Mouse (Mus musculus): ENCODE measurements around the gene Brix1. TPM values are rescaled to one million over a fixed set of nuclear protein-coding genes. Genes with fewer than 3 reads are reported as not detected.
A peak's percentile ranks its signal among the peaks of the same experiment; 100 is the strongest.
"Not testable (repeated sequence)": the region's sequence is repeated elsewhere in the genome, so short reads cannot be mapped to it uniquely, and the experiment has no call there.

The Brix1 gene
- polyA plus RNA-seq (2016; fragmentation: Nextera tagmentation; extraction: Ambion mirVana), result 131 and 137 TPM in 2 replicates

DNA sequence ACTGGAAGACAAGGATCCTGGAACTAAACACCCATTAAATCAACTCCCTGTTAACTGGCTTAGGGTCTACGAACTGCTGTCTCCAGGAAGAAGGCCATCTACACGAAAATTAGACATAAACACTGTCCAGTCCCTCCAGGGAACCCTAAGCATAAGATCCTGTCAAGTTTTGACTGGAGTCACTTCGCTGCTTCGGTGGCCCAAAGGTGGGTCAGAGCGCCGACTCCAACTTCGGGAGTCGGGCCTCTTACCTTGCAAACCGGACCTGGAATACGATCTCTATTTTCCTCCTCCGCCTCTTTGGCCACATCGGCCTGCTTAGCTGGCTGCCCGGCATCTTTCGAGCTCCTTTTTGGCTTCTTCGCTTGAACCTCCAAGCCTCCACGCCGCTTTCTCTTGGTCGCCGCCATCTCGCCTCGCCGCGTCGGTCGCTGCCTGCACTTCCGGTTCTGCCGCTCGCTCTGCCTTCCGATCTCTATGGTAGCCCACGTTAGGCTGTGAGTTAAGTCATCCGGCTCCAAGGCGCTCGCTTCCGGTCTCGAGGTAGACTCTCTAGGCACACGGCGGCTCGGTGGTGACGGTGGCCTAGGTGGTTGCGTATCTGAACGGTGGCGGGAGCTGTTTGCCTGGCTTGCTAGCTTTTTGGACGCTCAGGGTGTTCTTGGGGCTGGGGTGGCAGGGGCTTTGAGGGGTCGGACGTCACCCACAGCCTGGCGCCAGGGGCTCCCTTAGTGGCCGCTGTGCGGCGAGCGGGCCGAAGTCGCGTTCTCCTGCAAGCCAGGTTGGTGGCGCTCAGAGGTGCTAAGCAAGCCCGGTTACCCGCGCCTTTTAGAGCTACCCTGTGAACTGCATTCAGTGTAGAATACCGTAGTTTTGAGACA is at the start of gene Brix1, which contains the start of gene Rad1:
TSS of gene Brix1 (minus strand) at position 464 of the 881 bp plus-strand sequence.
TSS of gene Rad1 (plus strand) at position 535 of the 881 bp plus-strand sequence.
- DNase-seq (ENCODE audit: extremely low spot score, low spot score), result peak; percentile 93
- H3K27ac ChIP-seq, result peak within 1 kb of the TSS; percentile 94

DNA sequence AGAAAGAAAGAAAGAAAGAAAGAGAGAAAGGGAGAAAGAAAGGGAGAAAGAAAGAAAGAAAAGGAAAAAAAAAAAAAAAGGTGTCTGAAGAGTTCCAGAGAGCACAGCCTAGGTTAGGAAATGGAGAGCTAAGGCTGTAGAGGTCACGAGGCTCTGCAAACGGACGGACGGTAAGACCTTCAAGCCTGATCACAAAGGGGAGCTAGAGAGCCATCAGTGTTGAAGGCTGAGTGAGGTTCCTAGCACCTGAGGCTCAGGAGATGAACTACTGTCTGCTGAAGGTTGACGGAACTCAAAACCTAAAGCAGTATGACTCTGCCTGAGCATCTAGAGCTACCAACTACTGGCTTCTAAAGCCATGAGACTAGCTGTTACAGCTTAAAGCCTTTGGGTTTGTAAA is 48.8 kb upstream of the Brix1 start:
- Histone ChIP-seq H3K27ac (no peak overlapping the region), H3K27me3 (ENCODE audit: poor library complexity, severe bottlenecking) (no peaks in the 10 kb centered on the region), H3K36me3 (replicated peaks) (no peaks in the 10 kb centered on the region), H3K9me3 (no peaks in the 10 kb centered on the region), H3K4me3 (no peak overlapping the region), H3K4me1 (no peaks in the 10 kb centered on the region)
- no peak for DNase-seq (ENCODE audit: extremely low spot score, low spot score)
- WGBS, result 85% methylated on average over 5 of the region's 5 CpGs

More for the DNA sequence above, at the start of gene Brix1, which contains the start of gene Rad1:
- Histone ChIP-seq H3K4me3 (peak within 1 kb of the TSS; percentile 86), H3K36me3 (replicated peaks) (peaks cover 58% of the 10 kb centered on the region), H3K27me3 (ENCODE audit: poor library complexity, severe bottlenecking) (no peaks in the 10 kb centered on the region), H3K4me1 (peaks cover 24% of the 10 kb centered on the region), H3K9me3 (no peaks in the 10 kb centered on the region)
- WGBS, result under 1% methylated on average over 58 of the region's 58 CpGs

DNA sequence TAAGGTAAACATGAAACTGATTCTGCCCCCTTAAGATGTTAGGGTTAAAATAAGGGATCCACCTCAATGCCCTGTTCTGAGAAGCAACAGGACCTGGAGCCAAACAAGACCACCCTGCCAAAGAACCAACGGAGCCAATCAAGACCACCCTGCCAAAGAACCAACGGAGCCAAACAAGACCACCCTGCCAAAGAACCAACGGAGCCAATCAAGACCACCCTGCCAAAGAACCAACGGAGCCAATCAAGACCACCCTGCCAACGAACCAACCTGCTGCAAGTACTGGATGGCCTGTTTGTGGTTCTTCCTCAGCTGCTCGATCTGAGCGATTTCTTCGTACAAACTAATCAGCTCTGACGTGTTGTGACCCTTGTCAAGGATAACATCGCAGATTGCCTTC is 47.6 kb upstream of the Brix1 start:
- H3K36me3 ChIP-seq (replicated peaks); DNase-seq (ENCODE audit: extremely low spot score, low spot score); H3K4me1 ChIP-seq; H3K27ac ChIP-seq; H3K27me3 ChIP-seq (ENCODE audit: poor library complexity, severe bottlenecking); H3K4me3 ChIP-seq; H3K9me3 ChIP-seq: not testable (repeated sequence)
- WGBS, result 95% methylated on average over 10 of the region's 10 CpGs

DNA sequence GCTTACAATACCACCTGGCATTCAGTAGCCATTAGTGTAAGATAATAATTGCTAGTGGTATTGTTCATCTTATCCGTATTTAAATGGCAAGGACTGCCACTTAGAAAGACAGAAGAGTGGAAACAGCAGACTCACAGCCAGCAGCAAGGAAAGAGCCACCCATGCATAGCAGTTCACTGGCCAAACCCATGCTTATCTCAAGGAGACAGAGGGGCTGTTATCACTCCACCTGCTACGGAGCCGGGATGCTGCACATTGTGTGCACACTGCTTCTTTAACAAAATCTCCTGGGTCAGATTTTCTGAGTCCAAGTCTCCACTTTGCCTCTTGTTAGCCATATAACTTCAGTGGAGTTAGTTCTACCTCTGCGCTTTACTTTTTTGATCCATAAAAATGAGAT is 45.6 kb upstream of the Brix1 start:
- DNase-seq (ENCODE audit: extremely low spot score, low spot score), result no peak
- H3K36me3 ChIP-seq (replicated peaks), result no peaks in the 10 kb centered on the region
- WGBS, result 89% methylated on average over 4 of the region's 4 CpGs

DNA sequence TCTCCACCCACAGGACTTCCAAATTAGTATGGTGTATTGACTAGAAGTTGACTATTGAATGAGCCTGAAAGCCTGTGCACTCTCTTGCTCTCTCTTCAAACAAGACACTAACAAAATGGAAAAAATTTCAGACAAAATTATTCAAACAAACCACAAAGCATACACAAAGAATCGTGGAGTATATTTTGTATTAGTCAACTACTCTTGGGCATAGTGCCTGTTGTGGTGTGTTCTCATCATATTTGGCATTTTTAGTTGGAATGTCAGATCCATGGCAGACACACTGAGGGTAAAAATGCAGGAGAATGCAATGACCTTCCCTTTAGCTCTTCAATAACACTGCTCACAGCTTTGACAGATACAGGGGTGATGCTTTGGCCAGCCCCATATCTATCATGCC is 40.1 kb upstream of the Brix1 start:
- Histone ChIP-seq H3K27me3 (ENCODE audit: poor library complexity, severe bottlenecking) (no peaks in the 10 kb centered on the region), H3K4me1 (no peaks in the 10 kb centered on the region), H3K9me3 (no peaks in the 10 kb centered on the region), H3K4me3 (no peak overlapping the region), H3K36me3 (replicated peaks) (no peaks in the 10 kb centered on the region), H3K27ac (no peak overlapping the region)
- DNase-seq (ENCODE audit: extremely low spot score, low spot score), result no peak
- 73% methylated on average over 1 of the region's 1 CpGs for WGBS

More for the DNA sequence above, 45.6 kb upstream of the Brix1 start:
- no peaks in the 10 kb centered on the region for H3K27me3 ChIP-seq (ENCODE audit: poor library complexity, severe bottlenecking)
- H3K27ac ChIP-seq, result no peak overlapping the region
- H3K9me3 ChIP-seq, result no peaks in the 10 kb centered on the region
- H3K4me3 ChIP-seq, result no peak overlapping the region
- H3K4me1 ChIP-seq, result no peaks in the 10 kb centered on the region

DNA sequence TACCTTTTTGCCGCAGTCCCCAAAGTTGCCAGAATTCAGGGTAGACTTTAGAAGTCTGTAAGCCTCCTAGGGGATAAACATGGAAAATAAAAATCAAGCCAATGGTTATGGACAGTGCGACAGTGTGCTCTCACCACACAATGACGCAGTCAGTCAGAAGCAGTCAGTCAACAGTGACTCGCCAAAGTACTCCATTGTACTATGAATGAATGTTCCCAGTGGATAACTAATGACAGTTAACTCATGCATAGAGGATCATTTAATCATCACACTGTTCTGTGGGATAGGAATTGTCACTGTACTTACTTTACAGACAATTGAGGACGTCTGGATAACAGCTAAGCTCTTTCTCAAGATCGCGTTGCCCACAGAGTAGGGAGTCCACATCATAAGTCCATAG is 29.4 kb upstream of the Brix1 start:
- H3K4me3 ChIP-seq, result no peak overlapping the region
- WGBS, result 91% methylated on average over 7 of the region's 7 CpGs
- no peaks in the 10 kb centered on the region for H3K4me1 ChIP-seq
- DNase-seq (ENCODE audit: extremely low spot score, low spot score), result no peak
- H3K36me3 ChIP-seq (replicated peaks), result no peaks in the 10 kb centered on the region
- H3K27me3 ChIP-seq (ENCODE audit: poor library complexity, severe bottlenecking), result no peaks in the 10 kb centered on the region
- H3K27ac ChIP-seq, result no peak overlapping the region
- H3K9me3 ChIP-seq, result no peaks in the 10 kb centered on the region

DNA sequence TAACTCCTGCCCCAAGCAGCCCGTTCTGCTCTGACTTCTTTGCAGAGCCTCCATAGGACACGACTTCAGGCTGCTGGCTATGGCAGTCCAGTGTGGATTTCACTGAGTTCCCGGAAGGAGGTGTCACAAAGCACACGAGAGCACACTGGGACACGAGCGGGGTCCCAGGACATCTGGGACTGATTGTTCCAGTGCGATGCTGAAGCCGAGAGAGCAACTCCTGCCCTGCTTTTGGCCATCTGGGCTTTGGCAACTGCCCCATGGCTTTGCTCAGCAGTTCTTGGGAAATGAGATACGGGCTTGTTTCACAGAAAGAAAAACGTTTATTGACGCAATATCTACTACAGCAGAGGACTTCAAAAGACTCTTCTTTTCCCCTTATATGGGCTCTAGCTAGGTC is 20.4 kb upstream of the Brix1 start:
- 60% methylated on average over 11 of the region's 11 CpGs for WGBS
- no peak overlapping the region for H3K4me3 ChIP-seq
- no peaks in the 10 kb centered on the region for H3K27me3 ChIP-seq (ENCODE audit: poor library complexity, severe bottlenecking)
- no peak for DNase-seq (ENCODE audit: extremely low spot score, low spot score)
- no peak overlapping the region for H3K27ac ChIP-seq
- no peaks in the 10 kb centered on the region for H3K36me3 ChIP-seq (replicated peaks)
- H3K9me3 ChIP-seq, result no peaks in the 10 kb centered on the region
- H3K4me1 ChIP-seq, result no peaks in the 10 kb centered on the region

DNA sequence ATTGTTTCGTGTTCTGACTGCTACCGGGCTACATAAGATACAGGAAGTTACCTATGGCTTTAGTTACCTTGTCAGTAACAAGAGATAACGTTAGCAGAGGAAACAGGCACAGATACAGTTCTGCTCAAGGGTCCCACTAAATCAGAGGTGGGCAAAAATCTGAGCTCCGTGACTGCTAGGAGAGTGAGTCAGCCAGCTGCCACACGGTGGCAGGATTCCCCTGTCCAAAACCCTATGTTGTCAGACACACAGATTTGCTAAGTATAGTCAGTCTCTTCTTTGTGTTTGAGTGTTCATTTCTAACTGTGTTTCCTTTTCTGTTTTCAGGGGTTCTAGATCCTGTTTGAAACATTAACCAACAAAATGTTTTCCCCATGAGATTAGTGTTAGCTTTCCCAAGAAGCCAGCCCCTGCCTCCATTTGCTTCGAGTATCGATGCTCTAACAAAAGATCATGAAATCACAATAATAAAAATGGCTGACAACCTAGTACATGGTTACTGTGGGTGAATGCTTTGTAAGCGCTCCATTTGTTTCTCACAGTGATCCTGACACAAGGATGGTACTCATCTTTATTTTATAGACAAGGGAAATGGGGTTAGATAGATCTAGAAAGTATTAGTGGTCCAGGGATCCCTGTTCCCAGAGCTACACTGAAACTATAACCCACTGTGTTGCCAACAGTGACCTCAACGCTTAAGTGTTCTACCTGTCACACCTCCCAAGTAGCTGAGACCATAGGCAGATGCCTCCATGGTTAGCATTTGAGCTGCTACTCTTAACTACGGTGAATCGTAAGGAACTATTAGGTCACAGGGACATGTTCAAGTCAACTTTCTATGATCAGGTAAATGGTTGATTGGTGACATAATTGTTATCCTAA is 15.3 kb upstream of the Brix1 start:
- no peak overlapping the region for H3K4me3 ChIP-seq
- no peaks in the 10 kb centered on the region for H3K27me3 ChIP-seq (ENCODE audit: poor library complexity, severe bottlenecking)
- no peak overlapping the region for H3K27ac ChIP-seq
- WGBS, result 60% methylated on average over 11 of the region's 11 CpGs
- H3K4me1 ChIP-seq, result no peaks in the 10 kb centered on the region
- H3K36me3 ChIP-seq (replicated peaks), result peaks cover 4% of the 10 kb centered on the region
- no peaks in the 10 kb centered on the region for H3K9me3 ChIP-seq
- peak; percentile 52 for DNase-seq (ENCODE audit: extremely low spot score, low spot score)

DNA sequence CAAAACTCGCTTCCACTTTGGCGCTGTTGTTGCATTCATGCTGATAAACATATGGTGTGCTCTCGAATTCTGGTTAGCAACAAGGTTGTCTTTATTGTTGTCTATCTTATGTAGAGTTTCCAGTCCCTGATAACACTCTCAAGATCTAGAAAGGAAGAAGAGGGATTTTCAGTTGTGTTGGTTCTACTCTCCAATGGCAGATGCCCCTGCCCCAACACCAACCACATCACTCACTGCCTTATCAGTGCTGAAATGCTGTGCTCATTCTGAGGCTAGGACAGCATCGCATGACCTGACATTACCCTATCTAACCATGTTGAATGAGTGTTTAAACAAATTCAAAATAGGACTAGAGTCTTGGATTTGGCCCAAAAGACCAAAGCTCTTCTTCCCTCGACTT is 14.3 kb upstream of the Brix1 start:
- WGBS, result 86% methylated on average over 5 of the region's 5 CpGs
- H3K36me3 ChIP-seq (replicated peaks), result peaks cover 9% of the 10 kb centered on the region
- no peaks in the 10 kb centered on the region for H3K9me3 ChIP-seq
- no peak overlapping the region for H3K4me3 ChIP-seq
- H3K27ac ChIP-seq, result no peak overlapping the region
- no peaks in the 10 kb centered on the region for H3K27me3 ChIP-seq (ENCODE audit: poor library complexity, severe bottlenecking)
- DNase-seq (ENCODE audit: extremely low spot score, low spot score), result no peak
- no peaks in the 10 kb centered on the region for H3K4me1 ChIP-seq

DNA sequence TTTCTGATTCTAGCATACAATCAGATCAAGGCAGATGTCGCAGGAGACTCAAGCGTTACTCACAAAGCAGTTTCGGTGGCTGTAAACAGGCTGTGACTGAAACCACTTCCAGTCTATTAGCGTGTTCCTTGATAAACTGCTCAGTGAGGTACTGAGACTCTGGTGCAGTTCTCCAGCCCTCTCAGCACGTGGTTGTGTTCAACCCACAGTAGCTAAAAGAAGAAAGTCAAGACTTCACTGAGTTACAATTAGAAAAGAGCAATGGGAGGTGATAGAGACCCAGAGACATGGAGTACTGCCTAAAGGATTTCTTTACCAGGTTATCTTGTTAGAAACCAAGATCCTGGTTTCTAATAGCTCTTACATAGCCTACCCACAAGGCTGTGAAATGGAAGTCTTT is 13.8 kb upstream of the Brix1 start:
- Histone ChIP-seq H3K4me3 (no peak overlapping the region), H3K36me3 (replicated peaks) (peaks cover 14% of the 10 kb centered on the region), H3K4me1 (no peaks in the 10 kb centered on the region), H3K27ac (no peak overlapping the region), H3K9me3 (no peaks in the 10 kb centered on the region), H3K27me3 (ENCODE audit: poor library complexity, severe bottlenecking) (no peaks in the 10 kb centered on the region)
- no peak for DNase-seq (ENCODE audit: extremely low spot score, low spot score)
- 77% methylated on average over 5 of the region's 5 CpGs for WGBS

DNA sequence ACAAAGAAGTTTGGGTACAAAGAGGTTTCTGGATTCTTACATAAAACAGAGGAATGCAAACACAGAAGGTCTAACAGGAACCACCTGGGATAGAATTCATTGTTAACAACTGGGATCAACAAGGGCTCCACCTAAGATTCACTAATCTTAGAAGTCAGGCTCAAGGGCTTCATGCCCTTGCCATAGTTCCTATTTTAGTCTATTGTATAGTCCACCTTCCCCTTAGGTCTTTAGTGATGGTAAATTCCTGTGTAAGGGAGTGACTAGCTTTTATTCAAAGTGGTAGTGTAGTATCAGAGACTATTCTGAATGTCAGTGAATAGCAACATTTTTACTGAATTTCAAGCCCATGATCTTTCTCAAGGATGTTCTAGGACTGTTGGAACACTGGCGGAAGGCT is 10.9 kb upstream of the Brix1 start:
- H3K27ac ChIP-seq; DNase-seq (ENCODE audit: extremely low spot score, low spot score); H3K9me3 ChIP-seq; H3K27me3 ChIP-seq (ENCODE audit: poor library complexity, severe bottlenecking); H3K4me3 ChIP-seq; H3K4me1 ChIP-seq: not testable (repeated sequence)
- 98% methylated on average over 1 of the region's 1 CpGs for WGBS
- H3K36me3 ChIP-seq (replicated peaks), result peaks cover 43% of the 10 kb centered on the region

DNA sequence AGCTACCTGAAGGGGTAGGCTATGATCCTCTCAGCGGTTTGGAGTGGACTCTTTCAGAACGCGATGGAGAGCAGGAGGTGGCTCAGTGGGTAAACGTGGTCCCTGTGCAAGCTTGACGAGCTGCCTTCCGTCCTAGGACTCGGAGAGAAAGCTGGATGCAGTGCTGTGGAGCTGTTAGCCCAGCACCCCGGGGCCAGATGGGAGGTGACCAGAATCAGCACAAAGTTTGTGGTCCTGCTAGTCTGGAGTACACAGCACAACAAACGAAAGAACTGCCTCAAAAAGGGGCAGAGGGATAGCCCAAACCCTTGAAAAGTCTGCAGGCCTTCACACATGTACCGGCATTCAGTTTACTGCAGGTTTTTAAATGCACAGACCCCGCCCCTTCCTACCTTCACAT is 10.2 kb upstream of the Brix1 start:
- Histone ChIP-seq H3K4me3 (no peak overlapping the region), H3K27ac (no peak overlapping the region), H3K4me1 (no peaks in the 10 kb centered on the region), H3K36me3 (replicated peaks) (peaks cover 49% of the 10 kb centered on the region), H3K9me3 (no peaks in the 10 kb centered on the region), H3K27me3 (ENCODE audit: poor library complexity, severe bottlenecking) (no peaks in the 10 kb centered on the region)
- no peak for DNase-seq (ENCODE audit: extremely low spot score, low spot score)
- 93% methylated on average over 11 of the region's 11 CpGs for WGBS

DNA sequence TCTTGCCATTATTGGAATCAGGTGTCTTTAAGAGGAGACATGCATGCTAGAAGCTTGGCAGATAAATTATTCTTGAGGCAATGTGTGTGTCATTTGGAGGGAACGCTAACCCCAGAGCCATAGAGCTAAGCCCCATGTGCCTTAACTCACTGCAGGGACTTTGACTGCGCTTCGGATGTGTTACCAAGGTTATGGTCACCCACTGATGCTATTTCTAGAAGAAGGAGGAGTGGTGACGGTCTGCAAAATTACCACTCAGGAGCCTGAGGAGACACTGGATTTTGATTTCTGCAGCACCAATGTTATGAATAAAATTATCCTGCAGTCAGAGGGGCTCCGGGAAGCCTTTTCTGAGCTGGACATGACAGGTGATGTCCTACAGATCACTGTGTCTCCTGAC is 4.4 kb upstream of the Brix1 start:
- no peaks in the 10 kb centered on the region for H3K9me3 ChIP-seq
- peaks cover 12% of the 10 kb centered on the region for H3K4me1 ChIP-seq
- WGBS, result 95% methylated on average over 5 of the region's 5 CpGs
- DNase-seq (ENCODE audit: extremely low spot score, low spot score), result no peak
- no peak overlapping the region for H3K4me3 ChIP-seq
- H3K36me3 ChIP-seq (replicated peaks), result peaks cover 67% of the 10 kb centered on the region
- no peaks in the 10 kb centered on the region for H3K27me3 ChIP-seq (ENCODE audit: poor library complexity, severe bottlenecking)
- H3K27ac ChIP-seq, result no peak overlapping the region
